Mouse (Mus musculus) gastrocnemius, postnatal 14 days (tissue): Measurements from ENCODE around the gene 9430038I01Rik. TPM values are rescaled to one million over a fixed set of nuclear protein-coding genes. Genes with fewer than 3 reads are reported as not detected.
A peak's percentile ranks its signal among the peaks of the same experiment; 100 is the strongest.

Source experiments
- DNase-seq: peaks from one replicate; pipeline ENCODE4 v3.0.0; 2021; ENCODE audit warnings: mixed read lengths
- intact Hi-C: fragments of 180-260 bp; cut with DNase I; formaldehyde crosslinking; loops from one replicate; pipeline ENCODE4 v1.15.1; 2025; ENCODE audit warnings: low total_unique reads
- total RNA-seq, 2 experiments: library from RNA; stranded (reverse); gene quantifications; 2 replicates each; pipeline ENCODE4 v1.2.3; 2021

9430038I01Rik gene
- total RNA-seq, 2 experiments from 2014 or later = 3.6 to 4.6 TPM

DNA sequence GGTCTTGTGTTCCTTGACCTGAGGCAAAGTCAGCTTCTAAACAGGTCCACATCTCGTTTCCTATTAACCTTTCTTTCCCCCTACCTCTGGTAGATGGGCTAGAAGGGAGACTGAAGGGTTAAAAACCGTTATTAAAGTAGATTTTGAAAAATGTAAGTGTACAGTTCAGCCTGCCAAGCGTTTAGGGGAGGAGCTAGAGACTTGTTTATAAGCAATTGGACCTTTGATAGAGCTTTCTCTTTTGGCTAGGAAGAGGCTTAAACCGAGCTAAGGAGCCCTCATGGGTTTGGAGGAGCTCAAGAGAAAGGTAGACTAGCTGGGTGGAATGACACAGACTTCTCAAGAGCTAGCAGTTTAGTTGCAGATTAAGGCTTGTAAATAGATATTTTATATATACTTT is 38.8 kb downstream of the 9430038I01Rik start:
- no peak for DNase-seq
- intact Hi-C loops = no loop called here

DNA sequence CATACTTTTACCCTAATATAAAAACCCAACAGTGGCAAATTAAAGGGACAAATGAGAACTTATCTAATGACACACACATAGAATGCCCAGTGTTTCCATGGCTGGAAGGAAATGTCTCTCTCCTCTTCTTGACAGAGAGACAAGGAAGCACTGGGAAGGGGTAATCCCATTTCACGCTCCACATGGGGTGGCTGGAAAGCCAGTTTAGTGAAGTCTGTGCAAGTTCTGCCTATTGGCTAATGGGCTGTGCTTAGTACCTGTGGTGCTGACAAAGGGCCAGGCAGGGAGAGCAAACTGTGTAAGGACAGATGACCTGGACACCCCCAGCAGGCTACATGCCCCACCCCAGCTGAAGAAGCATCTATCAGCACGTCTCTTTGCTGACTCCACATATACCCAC is 40.4 kb downstream of the 9430038I01Rik start:
- intact Hi-C loops = no loop called here
- no peak for DNase-seq

DNA sequence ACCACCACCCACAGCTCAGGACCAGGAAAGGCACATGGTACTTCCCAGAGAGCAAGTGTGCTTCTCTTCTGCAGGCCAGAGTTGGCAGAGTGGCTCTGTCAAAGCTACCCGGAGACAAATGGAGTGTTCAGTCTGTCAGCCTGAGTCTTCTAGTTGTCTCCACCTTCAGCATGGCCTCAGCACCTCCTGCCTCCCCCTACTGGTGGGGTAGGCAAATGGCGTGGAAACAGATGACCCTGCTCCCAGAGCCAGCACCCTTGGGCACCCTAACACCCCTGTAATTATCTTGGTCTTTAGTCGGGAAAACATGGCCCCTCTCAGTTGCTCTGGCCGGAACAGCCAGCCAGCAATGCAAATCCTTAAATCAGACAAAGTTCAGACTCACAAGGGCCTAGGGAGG is 43.8 kb downstream of the 9430038I01Rik start:
- DNase-seq = no peak
- intact Hi-C loops = no loop called here

DNA sequence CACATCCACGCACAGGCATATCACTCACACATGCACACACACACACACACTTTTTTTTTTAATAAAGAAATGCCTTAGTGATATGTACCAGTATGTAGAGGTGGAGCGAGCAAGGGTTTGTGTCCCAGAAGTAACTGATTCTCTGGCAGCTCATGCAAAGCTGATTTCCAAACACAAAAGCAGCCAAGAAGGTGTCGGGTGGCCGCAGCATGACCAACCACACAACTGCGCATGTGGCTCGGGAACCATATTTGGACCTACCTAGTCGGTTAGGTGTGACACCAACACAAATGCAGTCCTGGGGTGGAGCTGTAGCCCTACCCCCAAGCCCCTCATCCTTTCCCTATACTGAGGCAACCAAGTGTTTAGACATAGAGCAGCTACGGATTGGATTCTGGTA is 45.5 kb downstream of the 9430038I01Rik start:
- no peak for DNase-seq
- intact Hi-C loops = no loop called here

DNA sequence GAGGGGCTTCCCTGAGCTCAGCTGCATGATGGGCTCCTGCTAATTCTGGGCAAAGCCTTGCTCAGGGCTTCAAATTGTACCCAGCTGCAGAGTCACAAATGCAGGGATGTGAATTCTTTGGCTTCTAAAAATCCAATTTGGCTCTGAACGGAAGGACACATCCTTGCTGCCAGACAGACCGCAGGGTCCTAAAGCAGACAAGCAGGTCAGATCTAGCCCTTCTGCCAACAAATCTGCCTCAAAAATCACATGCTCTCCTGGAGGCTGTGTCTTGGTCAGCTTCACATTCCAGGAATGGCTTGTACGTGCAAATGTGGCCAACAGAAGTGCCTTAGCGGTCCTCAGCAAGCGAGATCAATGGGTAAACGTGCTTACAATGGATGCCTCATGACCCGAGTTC is 46.0 kb downstream of the 9430038I01Rik start:
- intact Hi-C loops = no loop called here
- no peak for DNase-seq

DNA sequence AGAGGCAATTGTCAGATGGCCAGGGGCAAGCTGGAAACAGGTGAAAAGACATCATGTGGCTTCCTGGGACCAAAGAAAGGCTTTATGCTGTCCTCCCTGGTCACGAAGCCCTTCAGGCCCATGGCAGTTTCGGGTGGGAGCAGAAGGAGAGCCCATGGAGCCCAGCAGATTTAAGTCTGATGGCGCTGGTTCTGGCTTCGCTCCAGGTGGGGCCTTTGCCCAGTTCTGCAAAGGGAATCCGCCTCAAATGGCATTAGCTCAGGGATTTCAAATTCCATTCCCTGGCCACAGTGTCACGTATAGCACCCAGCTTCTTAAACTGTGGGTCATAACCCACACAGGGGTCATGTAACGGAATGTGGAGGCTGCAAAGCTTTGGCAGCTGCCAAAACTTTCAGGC is 63.7 kb downstream of the 9430038I01Rik start:
- DNase-seq = peak; percentile 61
- intact Hi-C loops = no loop called here

DNA sequence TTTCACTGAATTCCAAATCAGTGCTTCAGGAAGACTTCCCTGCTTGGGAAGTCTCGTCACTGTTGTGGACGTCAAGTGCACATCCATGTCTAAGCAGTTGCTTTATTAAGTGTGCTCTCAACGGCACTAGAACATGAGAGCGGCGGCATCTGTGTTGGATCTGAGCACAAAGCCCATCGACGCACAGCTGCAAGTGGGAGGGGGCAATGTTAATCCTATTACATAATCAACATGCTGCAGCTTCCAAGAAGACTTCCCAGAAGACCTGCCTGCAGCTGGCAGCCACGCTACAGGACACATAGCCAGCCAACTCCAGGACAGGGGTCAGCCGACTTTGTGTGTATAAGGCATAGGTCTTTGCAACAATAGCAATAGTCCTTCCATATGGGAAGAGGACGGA is 64.5 kb downstream of the 9430038I01Rik start:
- intact Hi-C loops = no loop called here
- DNase-seq = peak; percentile 53

DNA sequence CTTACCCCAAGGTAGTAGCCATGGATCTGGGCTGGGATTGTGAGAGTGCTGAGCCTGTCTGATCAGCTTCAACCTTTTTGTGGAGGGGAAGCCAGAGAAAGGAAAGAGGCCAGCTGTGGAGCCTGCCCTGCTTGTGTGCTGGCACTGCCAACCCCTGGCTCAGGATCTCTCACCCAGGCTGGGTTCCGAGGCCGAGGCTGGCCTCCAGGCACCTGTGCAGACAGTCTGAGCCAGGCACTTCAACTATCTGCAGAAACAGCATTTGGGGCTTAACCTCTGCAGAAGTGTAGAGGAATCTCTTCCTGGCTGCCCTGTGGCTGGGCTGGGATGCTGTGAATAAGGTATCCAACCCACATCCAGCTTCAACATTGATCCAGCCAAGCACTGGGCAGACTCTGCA is 76.6 kb downstream of the 9430038I01Rik start:
- intact Hi-C loops = no loop called here
- DNase-seq = peak; percentile 74

Other genes starting within 250 kb of the 9430038I01Rik start
- 10 to 100 TPM in 1 of 2 experiments, 1 to 10 TPM in 1; 9.6 to 12.4 TPM for gene Ebf3, start 96.3 kb downstream of the 9430038I01Rik start, total RNA-seq
- 10 to 100 TPM; 83.3 to 90.5 TPM for gene Glrx3, start 26.9 kb upstream of the 9430038I01Rik start, total RNA-seq